Mouse (Mus musculus) embryonic fibroblast, embryonic 13.5 days (primary cell): Measurements from ENCODE around the gene Nlrc5.

Experiments used
- CTCF ChIP-seq: IDR thresholded peaks from 2 replicates; pipeline ENCODE4 v1.5.1; 2011; ENCODE audit warnings: mild to moderate bottlenecking, control low read depth, low read length, moderate library complexity, borderline replicate concordance; ENCODE audit not compliant: insufficient read depth
- POLR2A ChIP-seq: IDR thresholded peaks from 2 replicates; pipeline ENCODE4 v1.6.1; 2011; ENCODE audit warnings: low read depth, mild to moderate bottlenecking, control low read depth, low read length, moderate library complexity

GRCm38 (mm10) chr8:94390910-94391309 lies 43.2 kb upstream of the Nlrc5 start:
- no peak for TF ChIP-seq POLR2A
- no peak for TF ChIP-seq CTCF
